Mouse (Mus musculus) lung, adult 2 months (tissue): ENCODE measurements around the gene Olfr557.

Experiments
- CTCF ChIP-seq: fragments of 200-500 bp; IDR thresholded peaks from 2 replicates; pipeline ENCODE4 v1.5.1; 2011; ENCODE audit warnings: mild to moderate bottlenecking, low read length, control low read depth; ENCODE audit not compliant: insufficient read depth
- POLR2A ChIP-seq: fragments of 200-500 bp; IDR thresholded peaks from 2 replicates; pipeline ENCODE4 v1.6.1; 2011; ENCODE audit warnings: low read depth, mild to moderate bottlenecking, control low read depth, low read length, borderline replicate concordance; ENCODE audit errors: extremely low read depth

- TF ChIP-seq CTCF (no peak), POLR2A (no peak)
These were observed 13.8 kb upstream of the Olfr557 start for GRCm38 (mm10) chr7:102681916-102682315.
